Mouse (Mus musculus): ENCODE results near the gene Aebp2.
A peak's percentile ranks its signal among the peaks of the same experiment; 100 is the strongest.
"Not testable (repeated sequence)": the region's sequence is repeated elsewhere in the genome, so short reads cannot be mapped to it uniquely, and the experiment has no call there.

The Aebp2 gene

GRCm38 (mm10) chr6:140622391-140623225 is at the start of gene Aebp2:
TSS of gene Aebp2 (plus strand) at chr6:140622663.
- peak in 1 of 2 experiments; percentile 20 for DNase-seq

- no peak for DNase-seq
These were observed 47.5 kb upstream of the Aebp2 start for GRCm38 (mm10) chr6:140574943-140575342.

DNA sequence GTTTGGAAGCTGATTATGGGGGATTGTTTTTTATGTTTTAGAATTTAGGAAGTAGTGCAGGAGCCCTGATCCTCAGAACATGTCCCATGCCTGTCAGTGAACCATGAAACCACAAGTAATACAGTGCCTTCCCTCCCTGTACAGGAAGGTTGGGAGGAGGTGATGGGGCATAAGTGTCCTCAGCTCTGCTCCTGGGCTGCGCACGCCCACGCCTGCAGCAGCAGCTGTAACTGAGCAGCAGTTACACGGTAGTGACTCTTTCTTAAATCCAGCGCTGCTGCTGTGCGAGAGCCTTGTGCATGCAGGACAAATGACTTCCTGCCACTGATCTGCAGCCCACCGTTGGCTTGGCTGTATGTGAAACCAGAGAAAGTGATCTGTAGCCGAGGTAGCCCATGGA is 46.3 kb upstream of the Aebp2 start:
- no peak for DNase-seq

GRCm38 (mm10) chr6:140576961-140577821 is 45.3 kb upstream of the Aebp2 start:
- DNase-seq = peak; percentile 31 to 54

DNA sequence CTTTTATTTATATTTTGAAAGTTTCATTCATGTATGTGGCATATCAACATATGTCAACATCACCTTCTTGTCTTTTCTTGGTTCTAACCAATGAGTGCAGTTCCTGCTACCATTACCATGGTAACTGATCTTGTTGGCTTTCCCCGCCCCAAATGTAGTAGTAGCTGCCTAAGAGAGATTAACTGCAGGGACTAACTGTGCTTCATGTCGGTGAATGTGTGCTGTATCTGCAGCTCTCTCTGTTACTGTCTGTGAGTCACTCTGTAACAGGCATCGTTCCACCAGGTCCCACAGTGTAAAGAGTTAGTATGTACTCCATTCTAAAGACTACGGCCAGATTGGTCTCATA is 44.7 kb upstream of the Aebp2 start:
- no peak for DNase-seq

DNA sequence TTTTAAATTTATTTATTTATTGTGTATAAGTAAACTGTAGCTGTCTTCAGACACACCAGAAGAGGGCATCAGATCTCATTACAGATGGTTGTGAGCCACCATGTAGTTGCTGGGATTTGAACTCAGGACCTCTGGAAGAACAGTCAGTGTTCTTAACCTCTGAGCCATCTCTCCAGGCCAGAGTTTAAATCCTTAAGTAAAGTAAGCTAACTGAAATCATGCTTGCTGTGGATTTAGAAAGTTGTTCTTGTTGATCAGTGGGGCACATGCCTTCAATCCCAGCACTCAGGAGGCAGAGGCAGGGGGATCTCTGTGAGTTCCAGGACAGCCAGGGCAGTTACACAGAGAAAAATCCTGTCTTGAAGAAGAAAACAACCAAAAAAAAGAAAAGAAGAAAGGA is 43.5 kb upstream of the Aebp2 start:
- DNase-seq = not testable (repeated sequence)

DNA sequence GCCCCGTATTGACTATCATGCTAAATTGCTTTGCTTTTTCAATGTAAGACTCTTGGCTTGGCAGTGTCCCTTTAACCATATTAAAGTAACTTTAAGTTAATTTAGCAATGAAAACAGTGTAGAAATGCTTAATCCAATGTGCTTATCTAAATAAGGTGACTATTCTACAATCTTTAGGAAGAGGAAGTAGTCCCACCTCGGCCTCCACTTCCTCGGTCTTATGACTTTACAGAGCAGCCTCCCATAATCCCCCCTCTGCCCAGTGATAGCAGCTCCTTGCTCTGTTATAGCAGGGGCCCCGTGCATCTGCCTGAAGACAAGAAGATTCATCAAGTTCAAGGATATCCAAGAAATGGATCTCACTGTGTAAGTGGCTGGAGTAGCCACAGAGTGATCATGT is 42.3 kb upstream of the Aebp2 start:
- DNase-seq = no peak

- no peak for DNase-seq
These were observed 35.7 kb upstream of the Aebp2 start for GRCm38 (mm10) chr6:140586714-140587259.

DNA sequence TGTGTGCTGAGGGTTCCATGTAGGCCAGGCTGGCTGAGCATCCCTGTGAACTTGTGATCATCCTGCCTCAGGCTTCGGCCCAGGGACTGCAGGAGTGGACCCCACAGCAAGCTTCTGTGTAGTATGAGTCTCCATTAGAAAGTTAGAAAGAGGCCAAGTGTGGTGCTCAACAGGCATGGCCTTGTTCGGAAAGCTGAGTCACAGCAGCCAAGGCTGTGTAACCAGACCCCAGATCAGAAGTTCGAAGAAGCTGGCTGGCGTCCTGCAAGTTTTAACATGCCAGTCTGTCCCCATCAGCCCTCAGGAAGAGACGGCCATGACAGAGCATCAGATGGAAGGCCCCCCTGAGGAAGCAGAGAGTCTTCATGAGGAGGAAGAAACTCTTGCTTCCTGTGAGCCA is 31.1 kb upstream of the Aebp2 start:
- no peak for DNase-seq

DNA sequence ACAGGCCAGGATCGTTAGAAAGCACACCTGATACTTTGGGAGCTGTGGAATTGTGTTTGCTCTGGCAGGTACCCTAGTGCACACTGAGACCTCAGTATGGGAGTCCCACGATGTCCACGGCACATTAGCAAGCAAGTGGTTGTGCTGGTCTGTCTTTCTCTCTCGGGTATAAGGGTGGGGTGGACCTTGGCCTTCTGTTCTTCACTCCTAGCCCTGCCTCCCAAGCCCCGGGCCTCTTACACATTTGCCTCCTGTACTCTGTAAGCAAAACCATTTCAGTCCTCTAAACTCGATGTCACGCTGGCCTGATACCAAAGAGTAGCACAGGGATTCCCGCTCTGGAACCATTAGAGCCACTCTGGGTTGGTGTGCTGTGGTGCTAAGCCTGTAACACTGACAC is 29.8 kb upstream of the Aebp2 start:
- no peak for DNase-seq

DNA sequence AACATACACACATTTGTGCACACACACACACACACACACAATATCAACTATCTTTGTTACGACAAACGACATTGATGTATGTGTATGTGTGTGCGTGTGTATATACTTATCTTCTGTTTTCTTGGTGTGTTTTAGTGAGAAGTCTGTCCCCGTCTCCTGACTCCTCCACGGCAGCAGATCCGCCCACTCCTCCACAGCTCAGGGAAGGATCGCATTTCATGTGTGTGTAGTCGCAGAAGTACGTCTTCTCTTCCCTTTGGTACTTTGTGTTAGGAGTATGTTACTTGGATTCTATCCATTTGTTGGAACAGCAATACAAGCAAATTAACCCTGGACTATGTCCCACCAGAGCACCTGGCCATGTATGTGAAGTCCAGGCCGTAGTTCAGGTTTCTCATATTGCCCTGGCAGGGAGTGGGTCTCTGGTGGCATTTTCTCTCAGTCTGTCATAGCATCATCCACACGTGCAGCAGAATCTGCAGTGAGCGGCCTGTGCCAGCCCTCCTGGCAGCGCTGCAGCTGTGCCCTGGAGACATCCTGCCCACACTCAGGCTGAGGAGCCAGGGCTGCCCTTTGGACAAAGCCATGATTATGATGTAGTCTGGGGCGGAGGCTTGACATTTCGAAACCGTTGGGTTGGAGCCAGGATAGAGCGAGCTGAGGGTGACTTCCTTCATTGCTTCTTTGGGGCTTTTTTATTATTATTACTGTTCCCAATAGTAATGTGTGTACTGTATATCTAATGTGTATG is 28.9 kb upstream of the Aebp2 start:
- DNase-seq = peak; percentile 64 to 79

DNA sequence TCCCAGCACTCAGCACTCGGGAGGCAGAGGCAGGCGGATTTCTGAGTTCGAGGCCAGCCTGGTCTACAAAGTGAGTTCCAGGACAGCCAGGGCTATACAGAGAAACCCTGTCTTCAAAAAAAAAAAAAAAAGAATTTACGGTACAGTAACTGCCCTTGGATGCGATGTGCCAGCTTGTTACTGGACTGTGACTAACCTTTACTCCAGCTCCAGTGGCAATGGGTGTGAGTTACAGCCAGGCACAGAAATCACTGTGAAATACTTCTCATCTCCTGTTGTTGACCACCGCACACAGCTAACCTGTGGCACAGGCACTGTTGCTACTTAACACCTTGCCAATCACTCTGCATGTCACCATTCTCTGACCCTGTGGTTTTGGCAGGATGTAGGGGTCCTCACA is 26.9 kb upstream of the Aebp2 start:
- DNase-seq = not testable (repeated sequence)

DNA sequence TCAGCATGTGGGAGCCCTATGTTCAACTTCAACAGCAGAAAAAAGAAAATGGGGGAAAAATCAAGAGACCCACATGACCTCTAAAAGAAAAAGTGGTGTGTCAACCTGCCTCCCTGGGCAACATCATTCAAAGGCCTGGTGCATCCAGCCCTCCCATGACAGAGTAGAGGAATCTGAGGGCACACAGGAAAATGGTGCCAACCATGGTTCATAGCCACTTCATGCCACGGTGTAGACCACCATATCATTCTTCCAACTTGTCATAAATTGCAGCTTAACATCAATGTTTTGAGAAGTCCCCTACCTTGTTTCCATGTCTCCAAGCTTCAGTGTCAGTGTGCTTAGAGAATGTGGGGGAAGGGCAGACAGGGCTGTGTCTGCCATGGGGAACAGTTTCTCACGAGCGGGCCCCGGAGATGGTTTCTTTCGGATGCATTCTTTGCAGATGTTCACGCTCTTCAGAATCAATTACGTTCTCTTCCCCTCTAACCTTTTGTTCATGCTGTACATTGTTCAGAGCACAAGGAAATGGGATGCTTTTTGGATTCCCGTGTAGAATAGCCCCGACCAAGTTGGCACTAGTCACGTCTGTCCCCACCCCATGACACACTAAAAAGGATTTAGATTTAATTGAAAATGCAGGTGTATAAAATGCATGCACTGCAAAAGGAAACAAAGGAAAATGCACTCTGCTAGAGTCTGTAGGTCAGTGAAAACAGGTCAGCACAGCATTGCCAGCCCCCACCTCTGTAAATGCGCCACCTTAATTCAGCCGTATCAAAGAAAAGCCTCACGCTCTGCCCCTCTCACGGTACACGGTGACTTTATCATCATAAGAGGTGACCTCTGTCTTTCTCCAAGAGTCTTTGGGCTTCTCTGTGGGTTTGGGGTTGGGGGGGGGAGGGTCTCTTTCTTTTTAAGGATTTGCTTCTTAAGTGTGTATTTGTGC is 24.8 kb upstream of the Aebp2 start:
- DNase-seq = no peak

DNA sequence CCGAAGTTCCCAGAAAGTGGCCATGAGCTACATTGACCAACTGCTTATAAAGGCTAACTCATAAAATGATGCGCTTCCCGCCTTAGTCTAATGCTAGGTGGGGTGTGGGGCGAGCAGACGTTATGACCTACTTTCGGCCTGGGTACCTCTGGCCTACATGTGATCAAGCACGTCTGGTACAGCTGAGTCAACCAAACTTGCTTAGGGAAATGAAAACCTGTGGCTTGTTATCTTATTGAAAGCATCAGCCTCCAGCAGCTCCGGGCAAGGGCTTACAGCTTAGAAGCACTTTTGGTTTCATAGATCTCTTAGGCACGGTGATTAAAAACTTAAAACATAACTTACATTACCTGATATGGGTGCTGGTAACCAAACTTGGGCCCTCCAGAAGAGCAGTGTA is 23.9 kb upstream of the Aebp2 start:
- DNase-seq = no peak

GRCm38 (mm10) chr6:140599337-140599736 is 23.1 kb upstream of the Aebp2 start:
- DNase-seq = no peak

DNA sequence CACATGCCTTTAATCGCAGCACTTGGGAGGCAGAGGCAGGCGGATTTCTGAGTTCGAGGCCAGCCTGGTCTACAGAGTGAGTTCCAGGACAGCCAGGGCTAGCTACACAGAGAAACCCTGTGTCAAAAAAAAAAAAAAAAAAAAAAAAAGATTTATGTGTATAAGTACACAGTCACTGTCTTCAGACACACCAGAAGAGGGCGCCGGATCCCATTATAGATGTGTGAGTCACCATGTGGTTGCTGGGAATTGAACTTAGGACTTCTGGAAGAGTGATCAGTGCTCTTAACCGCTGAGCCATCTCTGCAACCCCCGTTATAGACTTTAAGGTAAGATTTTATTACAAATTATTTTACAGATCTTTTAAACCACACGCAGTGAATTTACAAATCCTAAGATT is 21.8 kb upstream of the Aebp2 start:
- DNase-seq = not testable (repeated sequence)

GRCm38 (mm10) chr6:140601175-140601574 is 21.3 kb upstream of the Aebp2 start:
- no peak for DNase-seq

DNA sequence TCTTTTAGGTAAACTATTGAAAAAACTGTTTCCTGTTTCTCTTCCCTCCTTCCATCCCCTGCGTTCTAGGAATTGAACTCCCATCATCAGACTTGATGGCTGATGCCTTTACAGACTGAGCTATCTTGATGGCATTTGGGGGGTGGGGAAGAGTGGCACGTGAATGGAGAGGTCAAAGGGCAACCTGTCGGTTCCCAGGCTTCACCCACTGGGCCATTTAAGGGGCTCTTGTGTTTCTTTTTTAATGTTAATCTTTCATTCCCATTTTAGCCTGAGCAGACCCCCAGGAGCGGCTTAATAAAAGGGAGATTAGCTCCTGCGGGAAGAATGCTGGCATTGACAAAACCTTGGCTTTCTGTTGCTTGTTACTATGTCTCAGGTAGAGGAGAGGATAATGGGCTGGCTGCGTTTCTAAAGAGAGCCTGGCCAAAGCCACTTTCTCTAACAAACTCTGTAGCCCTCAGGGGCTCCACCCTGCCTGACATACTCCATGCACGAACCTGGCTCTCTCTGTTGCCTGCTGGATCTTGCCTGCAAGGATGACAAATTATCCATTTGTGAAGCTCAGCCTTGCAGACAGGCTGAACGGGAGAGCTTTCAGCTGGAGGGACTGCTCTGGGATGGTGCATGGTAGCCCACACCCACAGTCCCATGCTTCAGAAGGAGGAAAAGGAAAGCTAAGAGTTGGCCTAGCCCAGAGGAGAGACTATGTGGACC is 19.1 kb upstream of the Aebp2 start:
- DNase-seq = no peak

GRCm38 (mm10) chr6:140605173-140605572 is 17.3 kb upstream of the Aebp2 start:
- DNase-seq = not testable (repeated sequence)

DNA sequence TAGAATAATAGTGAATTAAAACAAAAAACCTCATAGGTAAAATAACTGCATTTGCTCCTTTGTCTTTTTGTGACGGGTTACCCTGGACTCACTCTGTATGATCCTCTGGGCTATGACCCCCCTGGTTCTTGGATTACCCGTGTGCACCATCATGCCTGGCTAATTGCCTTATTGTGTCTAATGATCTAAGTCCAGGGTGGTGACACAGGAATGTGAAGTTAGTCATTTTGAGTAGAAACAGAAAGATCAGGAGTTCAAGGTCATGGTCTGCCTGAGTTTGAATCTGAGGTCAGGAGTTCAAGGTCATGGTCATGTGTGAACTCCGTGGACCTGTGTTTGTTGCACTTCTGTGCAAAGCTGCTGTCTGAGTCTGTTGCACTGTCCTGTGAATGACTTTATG is 16.7 kb upstream of the Aebp2 start:
- DNase-seq = no peak

DNA sequence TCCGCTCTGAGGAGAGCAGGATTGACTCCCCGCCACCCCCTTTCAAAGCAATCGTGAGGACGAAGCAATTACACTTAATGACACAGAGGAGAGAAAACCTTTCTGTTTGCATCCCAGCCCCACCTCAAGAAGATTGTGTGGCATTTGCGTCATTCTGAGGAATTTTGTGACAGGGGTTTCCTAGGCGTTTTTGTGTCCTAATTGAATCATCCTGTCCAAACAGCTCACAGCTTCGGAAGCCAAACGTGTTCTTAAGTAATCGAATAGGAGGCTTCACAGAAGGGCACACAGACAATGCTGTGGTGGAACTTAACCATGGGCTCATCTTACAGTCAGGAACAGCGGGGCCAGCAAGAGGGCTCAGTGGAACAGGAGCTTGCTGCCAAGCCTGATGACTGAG is 15.9 kb upstream of the Aebp2 start:
- no peak for DNase-seq

Measured in lung, adult 18-20 months (tissue).